Mouse (Mus musculus) heart, embryonic 14.5 days (tissue): ENCODE results near the gene Ly6g6c. TPM values are rescaled to one million over a fixed set of nuclear protein-coding genes. Genes with fewer than 3 reads are reported as not detected.

Source experiments
- ATAC-seq: fragments of 200-750 bp; cut with Nextera tagmentation; 2 replicates; pipeline ENCODE4 v1.8.0; 2017; ENCODE audit warnings: low read depth, moderate TSS enrichment; ENCODE audit not compliant: insufficient number of reproducible peaks, insufficient read depth, low FRiP score
- H3K27ac ChIP-seq, 2 experiments: fragments of 200-500 bp in 1 of 2; fragments of 300-500 bp in 1 of 2; sonication (generic) in 1 of 2; replicated peaks in 1 of 2; 2 replicates each; pipeline ENCODE4 v1.5.1; 2012 to 2014; ENCODE audit warnings: low read depth in 2 of 2, low read length in 2 of 2, control low read depth in 1 of 2, mild to moderate bottlenecking in 1 of 2, mixed read lengths in 1 of 2; ENCODE audit not compliant: control insufficient read depth in 1 of 2, insufficient read depth in 1 of 2
- H3K27me3 ChIP-seq: fragments of 300-500 bp; sonication (generic); 2 replicates; pipeline ENCODE4 v1.6.1; 2014; ENCODE audit warnings: mild to moderate bottlenecking, low read length, control low read depth; ENCODE audit not compliant: control insufficient read depth, insufficient read depth
- H3K36me3 ChIP-seq: fragments of 300-500 bp; sonication (generic); 2 replicates; pipeline ENCODE4 v1.6.1; 2014; ENCODE audit warnings: mild to moderate bottlenecking, control low read depth, low read length, mixed read lengths; ENCODE audit not compliant: control insufficient read depth, insufficient read depth
- H3K4me1 ChIP-seq, 2 experiments: fragments of 200-500 bp in 1 of 2; fragments of 300-500 bp in 1 of 2; sonication (generic) in 1 of 2; 2 replicates each; pipeline ENCODE4 v1.6.1; 2012 to 2014; ENCODE audit warnings: low read length in 2 of 2, control low read depth in 1 of 2, mixed read lengths in 1 of 2; ENCODE audit not compliant: control insufficient read depth in 2 of 2, insufficient read depth in 2 of 2
- H3K4me2 ChIP-seq: fragments of 300-500 bp; sonication (generic); 2 replicates; pipeline ENCODE4 v1.6.1; 2014; ENCODE audit warnings: mild to moderate bottlenecking, low read length
- H3K4me3 ChIP-seq, 2 experiments: fragments of 200-500 bp in 1 of 2; fragments of 300-500 bp in 1 of 2; sonication (generic) in 1 of 2; 2 replicates each; pipeline ENCODE4 v1.5.1; 2012 to 2014; ENCODE audit warnings: low read length in 2 of 2, mild to moderate bottlenecking in 2 of 2, control low read depth in 1 of 2, low read depth in 1 of 2, moderate library complexity in 1 of 2; ENCODE audit not compliant: control insufficient read depth in 1 of 2, insufficient read depth in 1 of 2
- H3K9ac ChIP-seq: fragments of 300-500 bp; sonication (generic); 2 replicates; pipeline ENCODE4 v1.6.1; 2014; ENCODE audit warnings: mild to moderate bottlenecking, low read length
- H3K9me3 ChIP-seq: fragments of 300-500 bp; sonication (generic); 2 replicates; pipeline ENCODE4 v1.6.1; 2016; ENCODE audit warnings: low read length, control low read depth; ENCODE audit not compliant: control insufficient read depth
- WGBS: fragments of 180-500 bp; shearing (Covaris S2); extraction: QIAGEN DNeasy Blood & Tissue Kit; methylation state at CpG from one replicate; pipeline ENCODE4 v1.1.7; 2014; 5-methylcytosine and 5-hydroxymethylcytosine counted together
- polyA plus RNA-seq: library from polyadenylated mRNA; unstranded; fragments of >200 nt; fragmentation: Nextera tagmentation; extraction: Ambion mirVana; gene quantifications from 2 replicates; pipeline ENCODE4 v1.2.1, GENCODE M21; 2014

Gene Ly6g6c
- polyA plus RNA-seq, 1 experiment from 2014 or later: not detected

GRCm38 (mm10) chr17:35051156-35052086, 13.8 kb upstream of the Ly6g6c start:
- H3K36me3 ChIP-seq: peaks cover 43% of the 10 kb centered on the region
- H3K9ac ChIP-seq: peak overlapping the region; percentile 94
- under 1% methylated on average over 21 of the region's 21 CpGs for WGBS
- H3K27ac ChIP-seq: peak overlapping the region; percentile 99
- H3K9me3 ChIP-seq: no peaks in the 10 kb centered on the region
- H3K4me1 ChIP-seq: peaks cover 23 to 38% of the 10 kb centered on the region in 2 experiments
- ATAC-seq: peak; percentile 78
- H3K4me3 ChIP-seq: peak overlapping the region; percentile 55 to 63
- H3K27me3 ChIP-seq: no peaks in the 10 kb centered on the region
- H3K4me2 ChIP-seq: peak overlapping the region; percentile 75

GRCm38 (mm10) chr17:35052271-35052798, 12.9 kb upstream of the Ly6g6c start:
- Histone ChIP-seq H3K36me3 (peaks cover 52% of the 10 kb centered on the region), H3K27ac (peak overlapping the region; percentile 99), H3K9ac (peak overlapping the region; percentile 94), H3K9me3 (no peaks in the 10 kb centered on the region), H3K4me1 (peaks cover 23 to 33% of the 10 kb centered on the region in 2 experiments), H3K4me3 (peak overlapping the region; percentile 55 to 63), H3K4me2 (peak overlapping the region; percentile 75), H3K27me3 (no peaks in the 10 kb centered on the region)
- no peak for ATAC-seq
- 57% methylated on average over 12 of the region's 12 CpGs for WGBS

GRCm38 (mm10) chr17:35055691-35056495, 9.3 kb upstream of the Ly6g6c start:
- H3K9ac ChIP-seq: no peak overlapping the region
- H3K4me3 ChIP-seq: no peak overlapping the region
- no peaks in the 10 kb centered on the region for H3K9me3 ChIP-seq
- H3K27ac ChIP-seq: 0 out of 4 replicates have a peak overlapping the region, but pooled peaks of 1 of the 2 experiments have one; percentile 19
- WGBS: 89% methylated on average over 7 of the region's 7 CpGs
- H3K4me2 ChIP-seq: no peak overlapping the region
- peaks cover 13 to 25% of the 10 kb centered on the region in 2 experiments for H3K4me1 ChIP-seq
- no peaks in the 10 kb centered on the region for H3K27me3 ChIP-seq
- peaks cover 71% of the 10 kb centered on the region for H3K36me3 ChIP-seq
- no peak for ATAC-seq

DNA sequence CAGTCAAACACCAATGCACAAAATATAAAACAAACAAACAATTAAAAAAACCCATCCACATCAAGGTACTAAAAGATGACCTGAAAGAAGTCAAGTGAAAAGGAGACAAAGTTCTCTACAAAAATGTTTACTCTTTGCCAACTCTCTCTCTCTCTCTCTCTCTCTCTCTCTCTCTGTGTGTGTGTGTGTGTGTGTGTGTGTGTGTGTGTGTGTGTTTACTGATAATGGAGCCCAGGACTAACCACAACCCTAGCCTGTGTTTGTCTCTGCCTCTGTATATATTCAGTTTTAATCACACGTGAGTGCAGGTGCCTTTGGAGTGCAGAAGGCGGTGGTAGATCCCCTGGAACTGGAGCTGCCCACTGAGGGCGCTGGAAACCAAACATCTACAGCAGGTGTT, 8.1 kb upstream of the Ly6g6c start:
- no peaks in the 10 kb centered on the region for H3K9me3 ChIP-seq
- no peak overlapping the region for H3K4me2 ChIP-seq
- peaks cover 12 to 24% of the 10 kb centered on the region in 2 experiments for H3K4me1 ChIP-seq
- ATAC-seq: no peak
- H3K27me3 ChIP-seq: no peaks in the 10 kb centered on the region
- 70% methylated on average over 3 of the region's 3 CpGs for WGBS
- H3K4me3 ChIP-seq: no peak overlapping the region
- H3K36me3 ChIP-seq: peaks cover 83% of the 10 kb centered on the region
- H3K9ac ChIP-seq: no peak overlapping the region
- no peak overlapping the region for H3K27ac ChIP-seq

DNA sequence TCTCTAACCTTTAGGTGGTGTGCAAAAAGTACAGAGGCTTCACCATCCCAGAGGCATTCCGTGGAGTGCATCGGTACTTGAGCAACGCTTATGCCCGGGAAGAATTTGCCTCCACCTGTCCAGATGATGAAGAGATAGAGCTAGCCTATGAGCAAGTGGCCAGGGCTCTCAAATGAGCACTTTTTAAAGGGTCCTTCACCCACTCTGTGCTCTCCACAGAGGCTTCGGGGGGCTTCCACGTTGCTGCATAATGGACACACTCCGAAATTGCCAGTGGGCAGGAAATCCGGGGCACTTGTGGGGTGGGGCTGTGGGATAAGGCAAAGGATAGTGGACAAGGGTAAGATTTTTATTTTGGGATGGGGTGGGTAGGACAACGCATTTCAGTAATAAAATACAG, 6.9 kb upstream of the Ly6g6c start:
- peak overlapping the region; percentile 93; the same call in 1 of the 2 replicates for H3K4me2 ChIP-seq
- H3K9me3 ChIP-seq: no peaks in the 10 kb centered on the region
- ATAC-seq: no peak
- H3K4me1 ChIP-seq: peaks cover 4 to 14% of the 10 kb centered on the region in 2 experiments
- peaks cover 77% of the 10 kb centered on the region for H3K36me3 ChIP-seq
- no peaks in the 10 kb centered on the region for H3K27me3 ChIP-seq
- H3K27ac ChIP-seq: peak overlapping the region; percentile 46 to 94; a peak in 3 of 4 replicates
- no peak overlapping the region; the same call in 1 of the 2 replicates for H3K9ac ChIP-seq
- WGBS: 47% methylated on average over 9 of the region's 9 CpGs
- peak overlapping the region in 1 of 2 experiments; percentile 66; a peak in 2 of 4 replicates for H3K4me3 ChIP-seq

GRCm38 (mm10) chr17:35058911-35059892, 6.0 kb upstream of the Ly6g6c start, which contains the start of gene Ddah2:
TSS of gene Ddah2 (plus strand) at chr17:35059035.
- WGBS: under 1% methylated on average over 57 of the region's 57 CpGs
- peak; percentile 93 for ATAC-seq

More at GRCm38 (mm10) chr17:35058911-35059892, 6.0 kb upstream of the Ly6g6c start, which contains the start of gene Ddah2:
- H3K4me2 ChIP-seq: peak within 1 kb of the TSS; percentile 93
- H3K27ac ChIP-seq: peak within 1 kb of the TSS; percentile 94 to 97
- H3K9me3 ChIP-seq: no peaks in the 10 kb centered on the region
- H3K27me3 ChIP-seq: peaks cover 8% of the 10 kb centered on the region; the same call in 1 of the 2 replicates
- H3K4me3 ChIP-seq: peak within 1 kb of the TSS; percentile 66 to 94
- peaks cover 68% of the 10 kb centered on the region for H3K36me3 ChIP-seq
- H3K4me1 ChIP-seq: peaks cover 4 to 14% of the 10 kb centered on the region in 2 experiments
- peak within 1 kb of the TSS; percentile 91 for H3K9ac ChIP-seq
